Mouse (Mus musculus): ENCODE measurements around the gene Car4. TPM values are rescaled to one million over a fixed set of nuclear protein-coding genes. Genes with fewer than 3 reads are reported as not detected.

Gene Car4
- polyA plus RNA-seq, 1 experiment from 2014 or later: 5.5 TPM

GRCm38 (mm10) chr11:84973661-84974060 is 16.1 kb downstream of the Car4 start:
- Histone ChIP-seq H3K27me3 (replicated peaks) (no peaks in the 10 kb centered on the region), H3K4me3 (replicated peaks) (no peak overlapping the region), H3K4me1 (no peaks in the 10 kb centered on the region), H3K4me2 (no peak overlapping the region), H3K27ac (replicated peaks) (no peak overlapping the region), H3K36me3 (no peaks in the 10 kb centered on the region), H3K9ac (replicated peaks) (no peak overlapping the region), H3K9me3 (replicated peaks) (no peaks in the 10 kb centered on the region)
- no peak for ATAC-seq (ENCODE audit: low FRiP score)
- 72% methylated on average over 5 of the region's 5 CpGs for WGBS

GRCm38 (mm10) chr11:84974582-84974981 is 17.0 kb downstream of the Car4 start:
- Histone ChIP-seq H3K4me2 (no peak overlapping the region), H3K27ac (replicated peaks) (no peak overlapping the region), H3K9me3 (replicated peaks) (no peaks in the 10 kb centered on the region), H3K36me3 (no peaks in the 10 kb centered on the region), H3K4me1 (no peaks in the 10 kb centered on the region), H3K27me3 (replicated peaks) (no peaks in the 10 kb centered on the region), H3K9ac (replicated peaks) (no peak overlapping the region), H3K4me3 (replicated peaks) (no peak overlapping the region)
- no peak for ATAC-seq (ENCODE audit: low FRiP score)
- WGBS: 78% methylated on average over 7 of the region's 7 CpGs

GRCm38 (mm10) chr11:84976706-84977105 is 19.1 kb downstream of the Car4 start:
- no peak overlapping the region for H3K4me2 ChIP-seq
- no peaks in the 10 kb centered on the region for H3K36me3 ChIP-seq
- H3K27me3 ChIP-seq (replicated peaks): no peaks in the 10 kb centered on the region
- H3K4me1 ChIP-seq: no peaks in the 10 kb centered on the region
- no peaks in the 10 kb centered on the region for H3K9me3 ChIP-seq (replicated peaks)
- H3K4me3 ChIP-seq (replicated peaks): no peak overlapping the region
- no peak overlapping the region for H3K27ac ChIP-seq (replicated peaks)
- ATAC-seq (ENCODE audit: low FRiP score): no peak
- no peak overlapping the region for H3K9ac ChIP-seq (replicated peaks)
- WGBS: 81% methylated on average over 3 of the region's 3 CpGs

- WGBS: 82% methylated on average over 3 of the region's 3 CpGs
- Histone ChIP-seq H3K4me2 (no peak overlapping the region), H3K9ac (replicated peaks) (no peak overlapping the region), H3K36me3 (no peaks in the 10 kb centered on the region), H3K4me3 (replicated peaks) (no peak overlapping the region), H3K27ac (replicated peaks) (no peak overlapping the region), H3K27me3 (replicated peaks) (no peaks in the 10 kb centered on the region), H3K4me1 (no peaks in the 10 kb centered on the region), H3K9me3 (replicated peaks) (no peaks in the 10 kb centered on the region)
- no peak for ATAC-seq (ENCODE audit: low FRiP score)
Observed at GRCm38 (mm10) chr11:84977385-84977952, 19.9 kb downstream of the Car4 start.

- no peak for ATAC-seq (ENCODE audit: low FRiP score)
- Histone ChIP-seq H3K9me3 (replicated peaks) (no peaks in the 10 kb centered on the region), H3K4me2 (no peak overlapping the region), H3K27me3 (replicated peaks) (no peaks in the 10 kb centered on the region), H3K9ac (replicated peaks) (no peak overlapping the region), H3K4me3 (replicated peaks) (no peak overlapping the region), H3K27ac (replicated peaks) (no peak overlapping the region), H3K36me3 (no peaks in the 10 kb centered on the region; the same call in 1 of the 2 replicates), H3K4me1 (no peaks in the 10 kb centered on the region)
- 47% methylated on average over 2 of the region's 2 CpGs for WGBS
Observed at GRCm38 (mm10) chr11:84978113-84978512, 20.5 kb downstream of the Car4 start.

- Histone ChIP-seq H3K4me1 (no peaks in the 10 kb centered on the region), H3K4me3 (replicated peaks) (no peak overlapping the region), H3K36me3 (peaks cover 6% of the 10 kb centered on the region; the same call in 1 of the 2 replicates), H3K9ac (replicated peaks) (no peak overlapping the region), H3K9me3 (replicated peaks) (no peaks in the 10 kb centered on the region), H3K4me2 (no peak overlapping the region), H3K27me3 (replicated peaks) (no peaks in the 10 kb centered on the region), H3K27ac (replicated peaks) (no peak overlapping the region)
- ATAC-seq (ENCODE audit: low FRiP score): no peak
- WGBS: 51% methylated on average over 1 of the region's 1 CpGs
Observed at GRCm38 (mm10) chr11:84979351-84979750, 21.8 kb downstream of the Car4 start.

GRCm38 (mm10) chr11:84980697-84981096 is 23.1 kb downstream of the Car4 start:
- Histone ChIP-seq H3K4me2 (no peak overlapping the region), H3K27me3 (replicated peaks) (no peaks in the 10 kb centered on the region), H3K36me3 (peaks cover 14% of the 10 kb centered on the region), H3K9me3 (replicated peaks) (no peaks in the 10 kb centered on the region), H3K4me3 (replicated peaks) (no peak overlapping the region), H3K9ac (replicated peaks) (no peak overlapping the region), H3K27ac (replicated peaks) (no peak overlapping the region), H3K4me1 (no peaks in the 10 kb centered on the region)
- 81% methylated on average over 2 of the region's 2 CpGs for WGBS
- ATAC-seq (ENCODE audit: low FRiP score): no peak

- no peaks in the 10 kb centered on the region for H3K4me1 ChIP-seq
- H3K4me3 ChIP-seq (replicated peaks): no peak overlapping the region
- H3K27ac ChIP-seq (replicated peaks): no peak overlapping the region
- no peak overlapping the region for H3K4me2 ChIP-seq
- peaks cover 44% of the 10 kb centered on the region for H3K36me3 ChIP-seq
- H3K27me3 ChIP-seq (replicated peaks): no peaks in the 10 kb centered on the region
- WGBS: 81% methylated on average over 6 of the region's 6 CpGs
- H3K9ac ChIP-seq (replicated peaks): no peak overlapping the region
- no peak for ATAC-seq (ENCODE audit: low FRiP score)
- H3K9me3 ChIP-seq (replicated peaks): no peaks in the 10 kb centered on the region
Observed at GRCm38 (mm10) chr11:84985421-84985820, 27.8 kb downstream of the Car4 start.

- H3K4me1 ChIP-seq: no peaks in the 10 kb centered on the region
- 95% methylated on average over 3 of the region's 3 CpGs for WGBS
- peaks cover 64% of the 10 kb centered on the region for H3K36me3 ChIP-seq
- no peak overlapping the region for H3K4me2 ChIP-seq
- no peak for ATAC-seq (ENCODE audit: low FRiP score)
- H3K27me3 ChIP-seq (replicated peaks): no peaks in the 10 kb centered on the region
- no peaks in the 10 kb centered on the region for H3K9me3 ChIP-seq (replicated peaks)
- no peak overlapping the region for H3K4me3 ChIP-seq (replicated peaks)
- no peak overlapping the region for H3K27ac ChIP-seq (replicated peaks)
- H3K9ac ChIP-seq (replicated peaks): no peak overlapping the region
Observed at GRCm38 (mm10) chr11:84988341-84988919, 30.8 kb downstream of the Car4 start.

- no peaks in the 10 kb centered on the region for H3K27me3 ChIP-seq (replicated peaks)
- no peak for ATAC-seq (ENCODE audit: low FRiP score)
- no peaks in the 10 kb centered on the region for H3K4me1 ChIP-seq
- no peak overlapping the region for H3K9ac ChIP-seq (replicated peaks)
- WGBS: 95% methylated on average over 1 of the region's 1 CpGs
- H3K4me3 ChIP-seq (replicated peaks): no peak overlapping the region
- no peaks in the 10 kb centered on the region for H3K9me3 ChIP-seq (replicated peaks)
- peaks cover 65% of the 10 kb centered on the region for H3K36me3 ChIP-seq
- H3K4me2 ChIP-seq: no peak overlapping the region
- no peak overlapping the region for H3K27ac ChIP-seq (replicated peaks)
Observed at GRCm38 (mm10) chr11:84992996-84993395, 35.4 kb downstream of the Car4 start.

GRCm38 (mm10) chr11:84995241-84995640 is 37.7 kb downstream of the Car4 start:
- H3K4me1 ChIP-seq: no peaks in the 10 kb centered on the region

GRCm38 (mm10) chr11:85003566-85003965 is 46.0 kb downstream of the Car4 start:
- H3K27me3 ChIP-seq (replicated peaks): no peaks in the 10 kb centered on the region
- no peak overlapping the region for H3K9ac ChIP-seq (replicated peaks)
- no peak overlapping the region for H3K4me3 ChIP-seq (replicated peaks)
- no peak overlapping the region for H3K4me2 ChIP-seq
- H3K27ac ChIP-seq (replicated peaks): no peak overlapping the region
- ATAC-seq (ENCODE audit: low FRiP score): no peak
- H3K4me1 ChIP-seq: no peaks in the 10 kb centered on the region
- H3K9me3 ChIP-seq (replicated peaks): no peaks in the 10 kb centered on the region
- H3K36me3 ChIP-seq: peaks cover 34% of the 10 kb centered on the region
- 96% methylated on average over 3 of the region's 3 CpGs for WGBS

More at GRCm38 (mm10) chr11:84995241-84995640, 37.7 kb downstream of the Car4 start:
- Histone ChIP-seq H3K9ac (replicated peaks) (no peak overlapping the region), H3K36me3 (peaks cover 54% of the 10 kb centered on the region), H3K9me3 (replicated peaks) (no peaks in the 10 kb centered on the region), H3K4me2 (no peak overlapping the region), H3K27ac (replicated peaks) (no peak overlapping the region), H3K4me3 (replicated peaks) (no peak overlapping the region), H3K27me3 (replicated peaks) (no peaks in the 10 kb centered on the region)
- ATAC-seq (ENCODE audit: low FRiP score): no peak
- WGBS: 95% methylated on average over 1 of the region's 1 CpGs

All from neural tube, embryonic 15.5 days (tissue).